Mouse (Mus musculus) liver, embryonic 13.5 days (tissue): ENCODE measurements around the gene Iqschfp. TPM values are rescaled to one million over a fixed set of nuclear protein-coding genes. Genes with fewer than 3 reads are reported as not detected.

Source experiments
- ATAC-seq: fragments of 200-750 bp; cut with Nextera tagmentation; 2 replicates; pipeline ENCODE4 v1.8.0; 2017; ENCODE audit warnings: low read depth, mild to moderate bottlenecking, moderate number of reproducible peaks, moderate library complexity
- DNase-seq: peaks from one replicate; pipeline ENCODE4 v3.0.0; 2022
- H3K27ac ChIP-seq: fragments of 300-500 bp; sonication (generic); 2 replicates; pipeline ENCODE4 v1.5.1; 2015; ENCODE audit warnings: moderate library complexity, mild to moderate bottlenecking, inconsistent platforms
- H3K27me3 ChIP-seq: fragments of 300-500 bp; sonication (generic); 2 replicates; pipeline ENCODE4 v1.6.1; 2015; ENCODE audit warnings: mild to moderate bottlenecking, inconsistent platforms
- H3K36me3 ChIP-seq: fragments of 300-500 bp; sonication (generic); 2 replicates; pipeline ENCODE4 v1.6.1; 2015; ENCODE audit warnings: mild to moderate bottlenecking, inconsistent platforms
- H3K4me1 ChIP-seq: fragments of 300-500 bp; sonication (generic); replicated peaks from 2 replicates; pipeline ENCODE4 v1.6.1; 2015; ENCODE audit warnings: inconsistent platforms
- H3K4me2 ChIP-seq: fragments of 300-500 bp; sonication (generic); 2 replicates; pipeline ENCODE4 v1.6.1; 2015; ENCODE audit warnings: inconsistent platforms, mild to moderate bottlenecking, moderate library complexity
- H3K4me3 ChIP-seq: fragments of 300-500 bp; sonication (generic); replicated peaks from 2 replicates; pipeline ENCODE4 v1.5.1; 2015; ENCODE audit warnings: mild to moderate bottlenecking, inconsistent platforms
- H3K9ac ChIP-seq: fragments of 300-500 bp; sonication (generic); 2 replicates; pipeline ENCODE4 v1.6.1; 2015; ENCODE audit warnings: mild to moderate bottlenecking, inconsistent platforms
- H3K9me3 ChIP-seq: fragments of 300-500 bp; sonication (generic); replicated peaks from 2 replicates; pipeline ENCODE4 v1.6.1; 2016; ENCODE audit warnings: inconsistent platforms
- WGBS: fragments of 180-500 bp; shearing (Covaris S2); methylation state at CpG from one replicate; pipeline ENCODE4 v1.1.7; 2015; ENCODE audit not compliant: insufficient replicate concordance; 5-methylcytosine and 5-hydroxymethylcytosine counted together
- polyA plus RNA-seq: library from polyadenylated mRNA; unstranded; fragments of >200 nt; fragmentation: Nextera tagmentation; extraction: Ambion mirVana; gene quantifications from 2 replicates; pipeline ENCODE4 v1.2.1, GENCODE M21; 2015

The Iqschfp gene
- polyA plus RNA-seq, 1 experiment from 2014 or later = not detected

DNA sequence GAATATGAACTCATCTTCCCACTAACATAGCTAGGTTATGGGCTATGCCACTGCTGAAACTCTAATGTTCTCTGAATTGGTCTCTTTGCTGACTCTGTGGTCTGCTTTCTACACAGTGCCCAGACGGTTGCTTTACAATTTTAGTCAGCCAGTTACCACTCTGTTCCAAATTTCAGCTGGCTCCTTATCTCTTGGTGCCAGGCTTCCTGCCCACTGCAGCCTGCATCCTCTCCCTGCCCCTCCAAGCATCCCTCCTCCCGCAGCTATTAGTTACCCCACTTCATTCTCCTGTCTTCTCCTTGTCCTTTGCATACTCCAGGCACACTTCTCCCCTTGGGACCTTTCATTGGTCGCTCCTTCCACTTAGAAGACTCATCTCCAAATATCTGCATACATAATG, 268.7 kb downstream of the Iqschfp start:
- WGBS = 13% methylated on average over 3 of the region's 3 CpGs
- Histone ChIP-seq H3K27me3 (no peaks in the 10 kb centered on the region), H3K9ac (no peak overlapping the region), H3K36me3 (no peaks in the 10 kb centered on the region), H3K9me3 (no peaks in the 10 kb centered on the region), H3K4me3 (no peak overlapping the region), H3K4me1 (no peaks in the 10 kb centered on the region), H3K4me2 (no peak overlapping the region), H3K27ac (no peak overlapping the region)
- DNase-seq = no peak
- ATAC-seq = peak; percentile 41; the same call in 1 of the 2 replicates

DNA sequence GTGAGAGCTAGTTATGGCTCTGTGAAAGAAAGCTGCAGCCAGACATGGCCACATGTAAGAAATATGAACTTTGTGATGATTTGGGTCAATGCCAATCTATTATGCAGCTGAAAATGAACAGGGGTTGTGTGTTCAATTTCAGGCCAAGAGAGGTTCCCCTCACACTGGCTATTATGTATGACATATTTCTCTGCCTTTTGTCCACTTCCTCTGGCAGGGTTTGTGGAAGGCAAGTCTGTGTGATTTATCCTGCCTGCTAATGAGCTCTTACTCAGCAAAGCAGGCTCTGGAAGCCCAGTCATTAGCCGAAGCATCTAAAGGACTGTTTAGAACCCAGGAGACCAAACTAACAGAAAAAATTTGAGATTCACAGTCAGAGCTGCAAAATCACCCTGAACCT, 286.2 kb downstream of the Iqschfp start:
- no peak for DNase-seq
- ATAC-seq = no peak
- 42% methylated on average over 1 of the region's 1 CpGs for WGBS
- no peaks in the 10 kb centered on the region for H3K4me1 ChIP-seq
- H3K27me3 ChIP-seq = no peaks in the 10 kb centered on the region
- H3K4me2 ChIP-seq = no peak overlapping the region
- no peak overlapping the region for H3K9ac ChIP-seq
- no peaks in the 10 kb centered on the region for H3K36me3 ChIP-seq
- H3K4me3 ChIP-seq = no peak overlapping the region
- no peak overlapping the region for H3K27ac ChIP-seq
- no peaks in the 10 kb centered on the region for H3K9me3 ChIP-seq

DNA sequence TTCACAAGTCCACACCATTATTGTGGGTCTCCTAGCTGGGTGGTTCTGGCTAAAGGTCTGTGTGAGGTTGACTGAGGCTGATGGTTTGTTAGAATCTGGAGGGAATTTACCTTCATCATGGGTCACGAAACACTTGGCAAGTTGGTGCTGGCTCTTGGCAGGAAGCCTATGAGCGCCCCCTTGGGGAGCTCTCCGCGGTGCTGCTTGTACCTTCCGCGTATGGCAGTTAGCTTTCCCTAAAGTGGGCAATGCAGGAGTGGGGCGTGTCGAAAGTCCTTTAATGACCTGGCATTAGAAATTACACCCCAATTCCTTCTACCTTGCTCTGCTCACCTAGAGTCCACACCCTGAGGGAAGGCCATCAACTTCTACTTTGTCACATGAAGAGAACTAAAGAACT, 295.4 kb downstream of the Iqschfp start:
- H3K9me3 ChIP-seq = no peaks in the 10 kb centered on the region
- no peak overlapping the region for H3K9ac ChIP-seq
- no peaks in the 10 kb centered on the region for H3K4me1 ChIP-seq
- H3K27me3 ChIP-seq = no peaks in the 10 kb centered on the region
- H3K36me3 ChIP-seq = no peaks in the 10 kb centered on the region
- H3K4me3 ChIP-seq = no peak overlapping the region
- 55% methylated on average over 8 of the region's 8 CpGs for WGBS
- ATAC-seq (no peak), DNase-seq (no peak)
- no peak overlapping the region for H3K27ac ChIP-seq
- H3K4me2 ChIP-seq = no peak overlapping the region

DNA sequence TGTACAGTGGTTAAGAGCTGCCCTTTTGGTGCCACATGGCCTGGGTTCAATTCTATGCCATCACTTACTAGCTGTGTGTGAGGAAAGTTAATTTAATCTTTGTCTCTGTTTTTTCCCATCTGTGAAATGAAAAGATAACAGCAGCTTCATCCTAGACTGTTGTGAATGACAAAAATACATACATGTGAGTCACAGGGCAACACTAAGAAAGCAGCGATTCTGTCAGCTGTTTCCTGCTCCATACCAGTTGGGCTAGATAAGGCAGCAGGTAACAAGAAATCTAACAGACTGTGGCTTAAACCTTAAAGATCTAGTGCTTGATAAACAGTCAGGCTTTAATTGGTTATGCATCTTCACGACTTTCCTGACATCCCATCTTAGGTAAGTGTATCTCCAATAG, 297.1 kb downstream of the Iqschfp start:
- DNase-seq = no peak
- H3K27ac ChIP-seq = no peak overlapping the region
- H3K4me3 ChIP-seq = no peak overlapping the region
- ATAC-seq = no peak
- no peaks in the 10 kb centered on the region for H3K27me3 ChIP-seq
- WGBS = 39% methylated on average over 2 of the region's 2 CpGs
- H3K4me2 ChIP-seq = no peak overlapping the region
- H3K36me3 ChIP-seq = no peaks in the 10 kb centered on the region
- H3K9me3 ChIP-seq = no peaks in the 10 kb centered on the region
- H3K9ac ChIP-seq = no peak overlapping the region
- H3K4me1 ChIP-seq = no peaks in the 10 kb centered on the region

DNA sequence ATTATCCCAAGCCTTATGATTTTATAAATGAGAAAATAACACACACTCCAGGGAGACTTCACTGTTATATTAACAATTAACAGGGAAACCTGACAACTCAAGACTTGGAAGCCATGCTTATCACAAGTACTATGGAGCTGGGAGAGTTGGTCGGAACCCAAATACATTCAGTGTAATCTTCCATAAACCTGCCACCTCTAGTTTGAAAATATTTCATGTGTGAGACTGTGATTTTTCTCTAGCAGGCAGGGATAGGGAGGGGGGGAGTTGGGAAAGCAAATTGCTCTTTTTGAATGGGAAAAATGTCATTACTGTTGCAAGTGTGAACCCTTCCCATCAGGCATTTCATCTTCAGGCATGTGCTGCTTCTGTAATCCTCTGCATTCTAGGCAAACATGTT, 304.9 kb downstream of the Iqschfp start:
- no peak overlapping the region for H3K27ac ChIP-seq
- H3K4me3 ChIP-seq = no peak overlapping the region
- DNase-seq (no peak), ATAC-seq (no peak)
- WGBS = 58% methylated on average over 1 of the region's 1 CpGs
- H3K27me3 ChIP-seq = no peaks in the 10 kb centered on the region
- no peak overlapping the region for H3K9ac ChIP-seq
- no peaks in the 10 kb centered on the region for H3K36me3 ChIP-seq
- no peaks in the 10 kb centered on the region for H3K4me1 ChIP-seq
- no peak overlapping the region for H3K4me2 ChIP-seq
- H3K9me3 ChIP-seq = no peaks in the 10 kb centered on the region

DNA sequence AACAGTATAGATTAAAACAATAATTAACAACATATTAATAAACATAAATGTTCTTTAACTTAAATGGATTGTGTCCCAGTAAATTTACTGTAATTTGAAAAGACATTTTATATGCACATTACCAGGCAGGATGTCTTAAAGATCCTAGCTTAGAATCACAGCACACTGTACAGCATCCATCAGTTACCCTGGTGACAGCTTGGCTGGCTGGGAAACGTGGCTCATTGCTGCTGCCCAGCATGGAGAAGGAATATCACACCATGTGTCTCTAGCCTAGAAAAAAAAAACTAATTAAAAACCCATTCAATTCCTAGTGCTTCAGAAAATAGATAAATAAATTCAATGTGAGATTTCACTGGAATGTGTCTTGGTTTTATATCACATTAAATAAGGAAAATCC, 309.2 kb downstream of the Iqschfp start:
- no peaks in the 10 kb centered on the region for H3K4me1 ChIP-seq
- no peaks in the 10 kb centered on the region for H3K36me3 ChIP-seq
- H3K4me2 ChIP-seq = no peak overlapping the region
- WGBS = 23% methylated on average over 1 of the region's 1 CpGs
- no peak for ATAC-seq
- H3K9ac ChIP-seq = no peak overlapping the region
- no peak overlapping the region for H3K4me3 ChIP-seq
- no peaks in the 10 kb centered on the region for H3K27me3 ChIP-seq
- no peaks in the 10 kb centered on the region for H3K9me3 ChIP-seq
- no peak overlapping the region for H3K27ac ChIP-seq
- DNase-seq = no peak

DNA sequence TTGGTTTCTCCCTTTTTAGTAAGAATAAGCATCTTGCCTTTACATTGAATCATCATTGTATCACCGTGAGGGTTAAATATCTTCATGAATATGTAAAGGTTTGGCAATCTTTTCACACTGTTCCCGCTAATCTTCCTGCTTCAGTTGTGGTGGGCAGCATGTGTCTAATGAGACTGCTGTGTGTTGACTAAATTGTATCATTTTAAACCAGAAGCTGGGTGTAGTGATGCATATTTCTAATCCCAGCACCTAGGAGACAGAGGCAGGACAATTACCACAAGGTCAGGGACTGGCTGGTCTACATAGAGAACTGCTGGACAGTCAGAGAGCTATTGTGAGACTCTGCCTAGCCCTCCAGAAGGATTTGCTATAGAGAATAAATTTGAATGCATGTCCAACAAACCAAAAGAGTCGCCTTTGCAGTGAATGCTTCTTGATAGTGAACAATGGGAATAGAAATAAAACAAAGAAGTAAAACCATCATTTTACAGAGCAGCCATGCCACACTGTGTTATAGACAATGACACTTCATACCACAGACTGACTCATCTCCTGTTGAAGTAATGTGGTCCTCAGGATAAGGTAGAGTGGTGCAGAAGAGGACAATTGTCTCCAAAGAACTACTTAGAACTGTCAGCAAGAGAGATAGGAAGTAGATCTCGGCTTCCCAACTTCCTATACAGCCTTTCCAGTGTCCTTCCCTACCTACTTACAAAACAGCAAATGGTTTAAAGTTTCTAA, 310.3 kb downstream of the Iqschfp start:
- H3K4me1 ChIP-seq = no peaks in the 10 kb centered on the region
- H3K27me3 ChIP-seq = no peaks in the 10 kb centered on the region
- H3K4me2 ChIP-seq = no peak overlapping the region
- H3K4me3 ChIP-seq = no peak overlapping the region
- no peak overlapping the region for H3K27ac ChIP-seq
- no peak overlapping the region for H3K9ac ChIP-seq
- no peaks in the 10 kb centered on the region for H3K36me3 ChIP-seq
- no peaks in the 10 kb centered on the region for H3K9me3 ChIP-seq
- no peak for ATAC-seq
- DNase-seq = no peak
- 39% methylated on average over 4 of the region's 4 CpGs for WGBS

DNA sequence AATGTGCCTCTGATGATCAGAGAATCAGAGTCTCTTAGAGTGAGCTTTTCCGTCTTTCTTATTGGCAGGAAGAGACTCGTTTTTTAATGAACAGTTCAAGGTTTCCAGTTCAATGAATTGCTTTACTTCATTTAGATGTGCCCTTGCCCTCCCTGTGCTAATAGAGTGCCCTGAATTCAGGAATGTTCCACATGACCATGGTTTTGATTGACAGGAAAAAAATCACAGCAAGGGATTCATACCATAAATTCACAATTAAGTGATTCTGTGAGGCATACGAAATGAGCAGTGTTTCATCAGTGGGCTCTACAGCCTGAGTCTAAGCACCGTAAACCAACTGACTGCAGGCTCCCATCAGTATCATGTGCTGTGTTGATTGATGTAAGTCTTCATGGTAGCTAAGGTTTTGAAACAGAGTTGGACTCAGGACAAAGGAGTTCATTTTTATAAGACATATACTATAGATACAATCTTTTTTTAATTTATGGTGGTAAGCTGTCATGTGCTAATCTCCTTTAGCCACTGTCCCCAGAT, 312.0 kb downstream of the Iqschfp start:
- Histone ChIP-seq H3K4me3 (no peak overlapping the region), H3K36me3 (no peaks in the 10 kb centered on the region), H3K9ac (no peak overlapping the region), H3K4me1 (no peaks in the 10 kb centered on the region), H3K9me3 (no peaks in the 10 kb centered on the region), H3K4me2 (no peak overlapping the region), H3K27ac (no peak overlapping the region), H3K27me3 (no peaks in the 10 kb centered on the region)
- WGBS = 57% methylated on average over 4 of the region's 4 CpGs
- no peak for DNase-seq
- no peak for ATAC-seq

DNA sequence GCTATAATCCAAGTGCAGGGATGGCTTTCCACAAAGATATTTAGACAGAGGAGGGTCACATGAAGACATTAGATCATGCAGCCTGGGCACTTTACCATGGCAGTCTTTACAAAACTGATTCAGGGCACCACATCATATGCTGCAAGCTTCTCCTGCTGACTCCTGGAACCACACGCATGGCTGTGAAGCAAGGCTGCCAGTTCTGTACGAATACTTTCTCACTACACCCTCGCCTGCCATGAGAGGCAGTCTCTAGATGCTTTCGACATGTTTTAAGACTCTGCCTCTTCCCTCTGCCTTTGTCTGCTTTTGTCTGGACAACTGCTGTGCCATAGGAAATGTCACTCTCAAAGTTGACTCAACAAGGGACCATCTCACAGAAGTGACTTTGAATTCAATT, 318.4 kb downstream of the Iqschfp start:
- DNase-seq = no peak
- Histone ChIP-seq H3K9ac (no peak overlapping the region), H3K27me3 (no peaks in the 10 kb centered on the region), H3K9me3 (no peaks in the 10 kb centered on the region), H3K27ac (no peak overlapping the region), H3K4me3 (no peak overlapping the region), H3K4me2 (no peak overlapping the region), H3K36me3 (no peaks in the 10 kb centered on the region), H3K4me1 (no peaks in the 10 kb centered on the region)
- no peak for ATAC-seq
- 64% methylated on average over 4 of the region's 4 CpGs for WGBS

DNA sequence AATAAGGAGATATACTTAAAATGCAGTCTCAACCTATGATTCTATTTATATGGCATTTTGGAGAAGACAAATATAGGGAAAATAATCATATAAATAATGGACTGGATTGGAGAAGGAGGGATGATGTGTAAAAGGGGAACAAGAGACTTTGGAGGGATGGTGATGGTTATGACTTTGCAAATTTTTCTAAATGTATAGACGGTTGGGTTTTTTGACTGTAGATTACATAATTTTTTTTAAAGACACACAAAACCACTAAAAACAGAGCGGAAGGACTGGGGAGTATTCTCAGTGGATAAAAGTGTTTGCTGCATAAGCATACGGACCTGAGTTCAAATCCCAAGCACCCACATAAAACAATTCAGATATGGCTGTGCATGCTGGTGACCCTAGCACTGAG, 329.4 kb downstream of the Iqschfp start:
- no peaks in the 10 kb centered on the region for H3K27me3 ChIP-seq
- DNase-seq (no peak), ATAC-seq (no peak)
- no peaks in the 10 kb centered on the region for H3K9me3 ChIP-seq
- WGBS = 54% methylated on average over 3 of the region's 3 CpGs
- no peak overlapping the region for H3K27ac ChIP-seq
- no peaks in the 10 kb centered on the region for H3K4me1 ChIP-seq
- no peaks in the 10 kb centered on the region for H3K36me3 ChIP-seq
- H3K4me2 ChIP-seq = no peak overlapping the region
- no peak overlapping the region for H3K9ac ChIP-seq
- no peak overlapping the region for H3K4me3 ChIP-seq

DNA sequence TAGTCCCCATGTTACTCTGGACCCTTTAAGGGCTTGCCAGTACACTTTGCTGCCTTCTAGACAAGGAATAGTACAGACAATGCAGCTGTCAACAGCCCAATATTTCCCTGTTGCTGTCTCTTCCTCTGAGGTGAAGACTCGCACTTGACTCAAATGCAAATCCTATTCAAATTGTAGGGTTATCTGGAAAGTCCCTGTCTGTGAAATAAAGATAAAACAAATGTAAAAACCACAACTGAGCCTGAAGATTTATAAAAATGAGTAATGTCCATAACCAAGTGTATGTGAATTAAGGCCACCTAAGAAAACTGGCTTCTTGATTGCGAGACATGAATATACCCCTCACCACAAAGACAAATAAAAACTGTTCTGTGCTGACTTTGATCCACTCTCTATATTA, 347.9 kb downstream of the Iqschfp start:
- no peak overlapping the region for H3K4me2 ChIP-seq
- ATAC-seq = no peak
- H3K9ac ChIP-seq = no peak overlapping the region
- H3K4me3 ChIP-seq = no peak overlapping the region
- no peak overlapping the region for H3K27ac ChIP-seq
- H3K9me3 ChIP-seq = no peaks in the 10 kb centered on the region
- H3K4me1 ChIP-seq = no peaks in the 10 kb centered on the region
- no peak for DNase-seq
- H3K36me3 ChIP-seq = no peaks in the 10 kb centered on the region
- no peaks in the 10 kb centered on the region for H3K27me3 ChIP-seq
- WGBS = 44% methylated on average over 2 of the region's 2 CpGs

DNA sequence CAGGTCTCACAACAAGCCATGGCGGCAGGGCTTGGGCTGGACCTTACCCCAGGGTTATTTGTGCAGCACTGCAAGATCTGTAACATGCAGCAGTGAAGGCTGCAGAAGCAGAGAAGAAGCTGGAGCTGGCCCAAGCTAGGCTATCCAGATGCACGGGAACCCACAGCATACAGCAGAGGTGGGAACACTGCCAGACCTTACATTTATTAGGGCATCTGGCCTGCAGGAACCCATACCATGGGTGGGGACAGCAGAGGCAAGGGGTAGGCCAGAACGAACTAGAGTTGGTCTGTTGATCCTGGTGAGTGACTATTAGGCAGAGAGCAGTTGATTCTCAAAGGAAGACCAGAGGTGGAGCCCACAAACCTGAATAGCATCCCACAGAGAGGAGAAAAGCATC, 351.2 kb downstream of the Iqschfp start:
- whole genome bisulfite sequencing = 52% methylated on average over 3 of the region's 3 CpGs
- no peak for DNase-seq
- Histone ChIP-seq H3K4me2 (no peak overlapping the region), H3K9ac (no peak overlapping the region), H3K36me3 (no peaks in the 10 kb centered on the region), H3K4me1 (no peaks in the 10 kb centered on the region), H3K27ac (no peak overlapping the region), H3K27me3 (no peaks in the 10 kb centered on the region), H3K9me3 (no peaks in the 10 kb centered on the region), H3K4me3 (no peak overlapping the region)
- no peak for ATAC-seq
